Mouse (Mus musculus) heart, adult 2 months (tissue): ENCODE measurements around the gene Pmp22.

Experiments
- CTCF ChIP-seq: fragments of 200-600 bp; IDR thresholded peaks from 2 replicates; pipeline ENCODE4 v1.8.1; 2022; ENCODE audit warnings: antibody characterized with exemption, mild to moderate bottlenecking, moderate library complexity
- EP300 ChIP-seq: fragments of 200-500 bp; IDR thresholded peaks from 2 replicates; pipeline ENCODE4 v1.6.1; 2011; ENCODE audit warnings: low read depth, low read length, control low read depth; ENCODE audit not compliant: insufficient read depth
- POLR2A ChIP-seq: fragments of 200-500 bp; IDR thresholded peaks from 2 replicates; pipeline ENCODE4 v1.6.1; 2011; ENCODE audit warnings: mild to moderate bottlenecking, low read depth, low read length, control low read depth; ENCODE audit not compliant: insufficient read depth

GRCm38 (mm10) chr11:63180262-63181101, 51.7 kb downstream of the Pmp22 start:
- TF ChIP-seq EP300 (no peak), POLR2A (no peak), CTCF (no peak)
